Mouse (Mus musculus) lung, postnatal 0 days (tissue): Measurements from ENCODE around the gene Rad50.

ENCODE experiments used
- CTCF ChIP-seq: IDR thresholded peaks from 2 replicates; pipeline ENCODE4 v1.5.1; 2016; ENCODE audit warnings: antibody characterized with exemption, mild to moderate bottlenecking
- EP300 ChIP-seq: IDR thresholded peaks from 2 replicates; pipeline ENCODE4 v1.6.1; 2016; ENCODE audit warnings: antibody characterized with exemption, mild to moderate bottlenecking, control low read depth

DNA sequence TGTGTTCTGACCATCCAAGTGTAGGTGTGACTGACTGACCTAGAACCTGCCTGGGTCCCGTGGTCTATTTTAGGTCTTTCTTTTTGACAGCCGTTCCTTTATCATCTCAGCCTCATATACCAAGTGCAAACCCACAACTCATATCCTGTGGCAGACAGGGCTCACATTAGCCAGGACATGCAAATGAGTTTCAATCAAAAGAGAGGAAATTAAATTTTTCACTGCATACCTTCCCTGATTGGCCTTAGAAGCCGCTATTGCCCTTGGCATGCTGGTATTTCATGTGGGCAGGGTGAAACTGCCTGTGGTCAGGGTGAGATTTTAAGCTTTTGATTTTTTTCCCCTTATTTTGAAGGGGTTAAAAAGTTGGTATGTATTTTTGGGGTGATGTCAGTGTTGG is 97.4 kb downstream of the Rad50 start:
- TF ChIP-seq CTCF, result no peak
- TF ChIP-seq EP300, result no peak
